Mouse (Mus musculus) skeletal muscle tissue, postnatal 0 days (tissue): ENCODE measurements around the gene Lypd5. TPM values are rescaled to one million over a fixed set of nuclear protein-coding genes. Genes with fewer than 3 reads are reported as not detected.

Source experiments
- microRNA-seq, 2 experiments: library from miRNA; unstranded; fragments of <30 nt; microRNA quantifications; one replicate each; pipeline ENCODE4; 2016
- polyA plus RNA-seq: library from polyadenylated mRNA; unstranded; fragments of >200 nt; fragmentation: Nextera tagmentation; extraction: Ambion mirVana; gene quantifications from 2 replicates; pipeline ENCODE4 v1.2.1, GENCODE M21; 2015

Lypd5 gene
- polyA plus RNA-seq, result 5.3 TPM in 1 of 2 replicates, not detected in the other

DNA sequence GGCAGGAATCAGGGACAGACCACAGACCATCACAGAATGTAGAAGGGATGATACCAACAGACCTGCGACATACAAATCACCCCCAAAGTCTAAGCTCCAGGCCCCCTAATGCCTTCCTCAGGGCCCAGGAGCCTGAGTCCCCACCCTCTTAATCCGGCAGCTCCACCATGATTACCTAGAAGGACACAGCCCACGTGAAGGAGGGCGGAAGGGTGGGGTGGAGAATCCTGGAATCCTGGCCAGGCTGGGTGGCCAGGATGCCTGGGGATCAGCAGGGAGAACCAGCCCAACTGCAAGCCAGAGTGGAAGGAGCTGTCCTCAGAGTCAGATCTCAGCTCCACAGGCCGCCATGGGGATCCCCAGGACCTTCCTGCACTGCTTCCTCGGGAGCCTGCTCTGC, at the start of gene Lypd5:
TSS of gene Lypd5 (plus strand) at position 301 of the 400 bp plus-strand sequence.

DNA sequence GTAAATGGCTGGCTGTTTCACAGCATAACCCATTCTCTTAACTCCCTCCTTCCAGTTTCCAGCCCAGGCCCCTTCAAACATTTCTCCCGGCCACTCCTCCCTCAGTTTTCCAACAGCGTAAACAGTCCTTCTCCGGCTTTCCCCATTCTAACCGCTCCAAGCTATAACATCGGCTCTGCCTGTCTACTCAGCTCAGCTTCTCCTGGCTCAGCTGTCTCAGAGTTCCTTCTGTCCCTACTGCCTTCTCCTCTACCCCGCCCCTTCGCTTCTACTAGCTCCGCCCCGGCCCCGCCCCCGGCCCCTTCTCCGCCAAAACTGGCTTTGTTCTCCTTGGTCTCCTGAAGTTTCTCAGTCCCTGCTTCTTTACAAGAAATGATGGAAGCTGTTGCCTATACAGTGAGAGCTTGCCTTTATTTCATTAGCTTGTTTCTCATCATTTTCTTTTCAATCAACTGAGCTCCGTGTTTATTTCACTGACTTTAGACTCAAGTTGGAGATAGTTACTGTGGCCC, 48.2 kb upstream of the Lypd5 start, which contains the start of gene Zfp61:
TSS of gene Zfp61 (minus strand) at position 462 of the 512 bp plus-strand sequence.

DNA sequence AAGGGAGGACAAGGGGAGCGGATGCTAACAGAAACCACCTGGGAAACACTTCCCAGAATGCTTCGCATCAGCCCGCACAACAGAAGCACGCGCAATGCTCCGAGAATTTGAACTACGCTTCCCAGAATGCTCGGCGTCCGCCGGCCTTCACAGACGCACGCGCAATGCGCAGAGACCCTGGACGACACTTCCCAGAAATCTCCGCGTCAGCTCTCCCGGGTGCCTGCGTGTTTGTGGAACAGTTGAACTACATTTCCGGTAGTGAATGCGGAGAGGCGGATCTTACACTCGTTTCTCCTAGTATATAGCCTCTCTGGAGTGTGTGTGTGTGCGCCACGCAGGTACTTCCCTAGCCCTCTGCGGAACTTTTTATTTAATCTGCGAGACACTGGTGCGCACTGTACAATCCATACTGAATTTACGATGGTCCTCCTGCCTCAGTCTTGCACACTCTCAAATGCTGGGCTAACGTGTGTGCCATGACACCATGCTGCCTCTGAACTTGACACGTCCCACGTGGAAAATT, 32.4 kb upstream of the Lypd5 start, which contains the start of gene Zfp94:
TSS of gene Zfp94 (minus strand) at position 100 of the 526 bp plus-strand sequence.

DNA sequence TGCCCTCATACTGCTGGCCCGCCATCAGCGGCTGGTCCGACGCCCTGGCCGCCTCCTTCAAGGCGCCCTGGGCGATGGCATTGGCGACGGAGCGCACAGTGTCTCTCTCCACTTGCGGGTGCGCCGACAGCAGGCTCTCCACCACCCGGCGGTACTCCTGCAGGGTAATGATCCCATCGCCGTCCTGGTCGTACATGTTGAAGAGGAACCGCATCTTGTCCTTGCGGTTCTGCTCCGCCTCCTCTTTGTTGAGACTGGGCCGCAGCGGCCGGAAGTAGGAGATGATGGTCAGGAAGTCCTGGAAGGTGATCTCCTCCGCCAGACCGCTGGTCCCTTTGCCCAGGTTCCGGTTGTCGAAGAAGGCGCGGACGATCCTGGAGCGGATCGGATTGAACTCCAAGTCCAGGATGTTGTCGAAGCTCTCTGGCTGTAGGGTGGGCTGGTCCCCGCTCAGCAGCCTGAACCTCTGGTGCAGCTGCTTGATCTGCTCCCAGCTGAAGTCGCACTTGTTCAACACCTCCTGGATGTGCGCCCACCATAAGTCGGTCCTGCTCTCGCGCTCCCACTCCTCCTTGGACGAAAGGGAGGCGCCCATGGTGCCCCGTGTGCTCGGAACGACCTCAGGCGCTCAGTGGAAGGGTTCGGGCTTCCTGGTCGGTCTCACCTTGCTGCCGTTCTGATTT, 15.6 kb upstream of the Lypd5 start, which contains the start of gene Tescl:
TSS of gene Tescl (minus strand) at position 633 of the 683 bp plus-strand sequence.

DNA sequence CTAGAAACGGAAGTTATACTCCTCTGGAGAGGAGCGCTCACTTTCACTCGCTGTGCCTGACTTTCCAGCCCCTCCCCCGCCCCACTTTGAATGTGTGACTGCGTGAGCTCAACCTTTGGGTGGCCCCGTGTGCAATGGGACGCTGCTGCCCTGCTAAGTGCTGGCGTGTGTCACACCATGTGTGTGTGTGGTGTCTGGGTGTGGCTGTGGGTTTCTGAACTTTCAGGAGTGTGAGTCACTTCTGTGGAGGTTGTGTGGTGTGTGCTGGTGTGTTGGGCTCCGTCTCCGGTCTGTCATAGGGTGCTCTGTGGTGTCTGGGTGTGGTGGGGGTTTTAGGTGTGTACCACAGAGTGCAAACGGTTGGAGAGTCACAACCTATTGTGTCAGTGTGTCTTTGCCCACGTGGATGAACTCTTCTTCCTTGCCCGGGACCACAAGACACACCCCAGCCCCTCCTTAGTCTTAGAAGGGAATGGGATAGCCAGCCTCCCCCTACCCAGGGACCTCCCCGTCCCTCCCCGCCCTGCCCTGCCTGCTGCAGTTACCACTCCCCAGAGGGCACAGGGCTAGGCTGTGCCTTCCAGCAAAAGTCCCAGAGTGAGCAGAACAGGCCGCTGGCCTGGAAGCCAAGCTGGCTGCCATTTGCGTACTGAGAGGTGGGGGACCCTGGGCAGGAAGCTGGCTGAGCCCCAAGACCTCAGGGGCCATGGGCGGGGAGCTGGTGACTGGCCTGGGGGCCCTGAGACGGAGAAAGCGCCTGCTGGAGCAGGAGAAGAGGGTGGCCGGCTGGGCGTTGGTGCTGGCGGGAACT, 20.9 kb downstream of the Lypd5 start, which contains the start of gene Kcnn4:
TSS of gene Kcnn4 (plus strand) at position 533 of the 811 bp plus-strand sequence.

DNA sequence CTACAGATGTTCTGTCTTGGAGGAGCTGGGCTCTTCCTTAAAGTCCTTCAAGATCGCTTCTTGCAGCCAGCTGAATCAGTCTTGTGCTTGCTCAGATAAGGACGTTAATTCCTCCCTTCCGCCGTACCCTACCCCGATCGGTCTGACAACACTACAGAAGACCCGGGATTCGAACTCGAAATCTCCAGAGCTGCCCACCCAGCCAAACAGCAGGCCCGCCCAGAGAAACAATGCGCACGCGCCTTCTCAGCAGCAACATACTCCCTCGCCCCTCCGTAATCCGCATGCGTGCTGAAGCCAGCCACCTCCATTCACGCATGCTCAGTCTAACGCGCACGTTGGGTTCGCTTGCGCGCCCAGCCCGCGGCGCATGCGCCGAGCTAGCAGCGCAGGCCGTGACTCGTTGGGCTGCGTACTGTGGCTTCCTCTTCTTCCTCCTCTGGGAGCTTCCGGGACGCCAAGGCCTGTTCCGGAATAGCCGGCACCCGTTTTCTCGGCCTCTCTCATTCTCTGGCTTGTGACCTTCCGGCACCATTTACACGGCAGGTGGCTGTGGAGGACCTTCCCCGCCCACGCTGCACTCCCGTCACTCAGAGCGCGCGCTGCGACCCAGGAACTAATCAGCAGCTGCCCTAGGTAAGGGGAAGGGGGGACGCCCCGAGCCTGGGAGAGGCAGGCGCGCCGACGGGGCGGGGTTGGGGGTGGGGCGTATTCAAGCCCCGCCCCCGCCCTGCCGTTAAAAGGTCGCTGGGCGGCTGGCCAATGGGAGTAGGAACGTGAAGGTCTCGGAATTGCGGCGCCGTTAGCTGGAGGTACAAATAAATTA, 50.5 kb downstream of the Lypd5 start, which contains the start of gene Smg9:
TSS of gene Smg9 (plus strand) at position 364 of the 826 bp plus-strand sequence.

Small RNA genes within 50 kb of the gene (microRNA-seq; reads per million reads assigned to microRNA genes)
- gene Gm27592, result 0 reads per million in 2 experiments

Other genes starting within 250 kb of the Lypd5 start
- gene Zfp112, start 236.9 kb upstream of the Lypd5 start, polyA plus RNA-seq, result 3.9 and 4.4 TPM in 2 replicates
- 6.6 and 7.2 TPM in 2 replicates for gene Zfp235, start 215.0 kb upstream of the Lypd5 start, polyA plus RNA-seq
- gene Zfp114, start 174.1 kb upstream of the Lypd5 start, polyA plus RNA-seq, result 0.57 and 0.59 TPM in 2 replicates
- gene Zfp111, start 137.8 kb upstream of the Lypd5 start, polyA plus RNA-seq, result 2.2 and 2.8 TPM in 2 replicates
- 0.95 and 1.2 TPM in 2 replicates for gene Zfp109, start 111.6 kb upstream of the Lypd5 start, polyA plus RNA-seq
- 1.3 and 1.7 TPM in 2 replicates for gene Zfp108, start 94.4 kb upstream of the Lypd5 start, polyA plus RNA-seq
- 3.5 and 4.0 TPM in 2 replicates for gene Zfp93, start 78.8 kb upstream of the Lypd5 start, polyA plus RNA-seq
- 9.6 and 11.4 TPM in 2 replicates for gene Zfp61, start 48.0 kb upstream of the Lypd5 start, polyA plus RNA-seq
- 4.2 and 5.6 TPM in 2 replicates for gene Zfp94, start 32.5 kb upstream of the Lypd5 start, polyA plus RNA-seq
- gene Tescl, start 15.3 kb upstream of the Lypd5 start, polyA plus RNA-seq, result not detected in 2 replicates
- gene Kcnn4, start 21.1 kb downstream of the Lypd5 start, polyA plus RNA-seq, result 0.51 and 0.79 TPM in 2 replicates
- 12.9 and 13.7 TPM in 2 replicates for gene Smg9, start 50.4 kb downstream of the Lypd5 start, polyA plus RNA-seq
- gene Irgc1, start 103.1 kb downstream of the Lypd5 start, polyA plus RNA-seq, result 0.42 and 0.62 TPM in 2 replicates
- 3.4 and 4.1 TPM in 2 replicates for gene Plaur, start 113.3 kb downstream of the Lypd5 start, polyA plus RNA-seq
- gene Cadm4, start 132.8 kb downstream of the Lypd5 start, polyA plus RNA-seq, result 3.8 and 6.0 TPM in 2 replicates
- 23.6 and 25.5 TPM in 2 replicates for gene Zfp428, start 157.8 kb downstream of the Lypd5 start, polyA plus RNA-seq
- gene AC161166.1, start 163.3 kb downstream of the Lypd5 start, polyA plus RNA-seq, result 0.15 TPM in 1 of 2 replicates, not detected in the other
- 5.3 and 6.0 TPM in 2 replicates for gene Irgq, start 181.5 kb downstream of the Lypd5 start, polyA plus RNA-seq
- gene Pinlyp, start 196.9 kb downstream of the Lypd5 start, polyA plus RNA-seq, result 0.84 TPM in 1 of 2 replicates, not detected in the other
- 37.4 and 39.0 TPM in 2 replicates for gene Xrcc1, start 197.1 kb downstream of the Lypd5 start, polyA plus RNA-seq
- 13.9 and 14.9 TPM in 2 replicates for gene Ethe1, start 238.3 kb downstream of the Lypd5 start, polyA plus RNA-seq
- 2.4 TPM in 2 replicates for gene Zfp575, start 238.4 kb downstream of the Lypd5 start, polyA plus RNA-seq